Mouse (Mus musculus): ENCODE results near the gene Tm9sf3. TPM values are rescaled to one million over a fixed set of nuclear protein-coding genes. Genes with fewer than 3 reads are reported as not detected.

The Tm9sf3 gene
- polyA plus RNA-seq, 1 experiment = 80.6 TPM

DNA sequence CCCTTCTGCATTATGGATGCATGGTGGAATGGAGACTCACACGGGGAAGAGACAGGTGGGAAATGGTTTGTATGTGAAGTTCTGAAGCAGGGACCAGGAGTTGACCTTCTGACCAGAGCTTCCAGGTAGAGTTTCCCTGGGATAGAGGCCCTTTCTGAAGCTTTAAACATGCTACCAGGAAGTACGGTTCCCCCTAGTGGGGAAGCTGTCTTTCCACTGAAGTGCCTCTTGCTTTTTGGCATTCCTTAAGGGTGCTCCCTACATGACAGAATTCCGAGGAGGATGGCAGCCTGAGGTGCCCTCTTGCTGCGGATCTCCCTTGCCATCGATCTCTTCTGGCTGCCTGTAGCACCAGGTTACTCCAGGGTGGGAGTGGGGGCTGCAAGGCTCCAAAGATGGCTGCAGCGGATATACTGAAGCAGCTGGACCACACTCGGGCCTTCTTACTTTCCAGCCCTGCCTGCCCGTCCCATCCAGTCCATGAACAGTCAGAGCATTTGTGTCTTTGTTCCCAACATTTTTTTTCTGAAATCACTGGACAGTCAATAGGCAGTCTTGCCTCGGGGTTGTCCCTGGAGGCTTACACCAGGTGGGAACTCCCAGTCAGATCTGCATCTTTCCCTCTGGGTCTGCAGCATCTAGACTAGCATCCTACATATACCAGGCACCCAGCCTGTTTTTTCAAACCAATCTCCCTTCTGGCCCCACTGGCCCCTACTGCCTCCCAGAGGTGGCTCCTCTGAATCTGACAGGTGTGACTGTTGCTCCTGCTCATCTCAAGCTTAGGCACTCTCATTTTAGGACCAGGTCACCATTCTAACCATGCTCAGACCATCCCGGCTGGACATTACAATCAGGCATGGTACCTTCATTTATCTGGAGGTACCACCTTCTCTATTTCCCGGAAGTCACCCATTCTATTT, 59.4 kb downstream of the Tm9sf3 start:
- TF ChIP-seq POLR2A (IDR thresholded peaks at IDR 0.05; ENCODE audit: low read depth, low read length) (no peak), CTCF (conservative IDR thresholded peaks at IDR 0.05; ENCODE audit: insufficient read depth, insufficient read length, low read depth, low read length) (peak; percentile 23; the same call in 1 of the 2 replicates)
- H3K27me3 ChIP-seq (replicated peaks; ENCODE audit: control insufficient read depth, insufficient read depth, low read length) = no peaks in the 10 kb centered on the region
- no peaks in the 10 kb centered on the region for H3K4me1 ChIP-seq (ENCODE audit: control insufficient read depth, insufficient read depth, low read length)
- no peaks in the 10 kb centered on the region for H3K36me3 ChIP-seq (ENCODE audit: control insufficient read depth, insufficient read depth, low read length)
- H3K27ac ChIP-seq (ENCODE audit: insufficient read depth, low read depth, low read length) = no peak overlapping the region
- H3K4me3 ChIP-seq (ENCODE audit: insufficient read depth, low read depth, low read length) = no peak overlapping the region
- peak; percentile 11 for DNase-seq
- WGBS = 68% methylated on average over 11 of the region's 11 CpGs

DNA sequence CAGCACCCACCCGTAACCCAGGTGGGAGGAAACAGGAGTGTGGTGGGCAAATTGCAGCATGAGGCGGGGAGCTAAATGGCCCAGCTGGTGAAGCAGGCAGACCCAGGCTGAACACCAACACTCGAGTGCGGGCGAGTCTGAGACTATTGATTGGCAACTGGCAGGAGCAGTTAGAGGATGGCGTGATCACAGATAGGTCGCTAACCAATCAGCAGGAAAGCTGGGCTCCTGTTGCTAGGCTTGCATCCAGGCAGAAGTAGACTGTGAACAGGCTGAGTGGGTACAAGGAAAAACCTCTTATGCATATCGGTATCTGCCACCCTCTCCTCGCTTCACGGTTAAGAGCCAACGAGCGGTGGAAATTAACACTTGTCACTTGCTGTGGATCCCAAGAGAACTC, 66.2 kb downstream of the Tm9sf3 start:
- 79% methylated on average over 12 of the region's 12 CpGs for WGBS

DNA sequence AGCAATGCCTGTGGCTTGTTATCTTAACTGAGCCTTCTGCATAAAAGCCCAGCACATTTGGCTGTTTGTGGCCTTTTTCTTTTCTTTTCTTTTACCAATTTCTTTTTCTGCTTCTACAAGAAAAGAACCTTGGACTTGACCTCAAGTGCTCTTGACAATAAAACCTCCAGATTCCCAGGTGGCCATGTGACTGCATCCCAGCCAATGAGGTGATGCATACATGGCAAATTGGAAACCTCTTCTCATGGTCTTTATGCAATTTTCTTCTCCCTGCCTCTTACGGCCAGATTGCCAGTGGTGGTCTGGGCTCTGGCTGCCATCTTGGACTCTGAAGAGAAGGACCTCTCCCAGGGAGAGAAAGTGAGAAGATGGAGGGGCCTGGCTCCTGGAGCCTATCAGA, 70.4 kb downstream of the Tm9sf3 start:
- H3K36me3 ChIP-seq (ENCODE audit: control insufficient read depth, insufficient read depth, low read length) = no peaks in the 10 kb centered on the region
- H3K4me3 ChIP-seq (ENCODE audit: insufficient read depth, low read depth, low read length) = no peak overlapping the region
- H3K27me3 ChIP-seq (replicated peaks; ENCODE audit: control insufficient read depth, insufficient read depth, low read length) = no peaks in the 10 kb centered on the region
- H3K4me1 ChIP-seq (ENCODE audit: control insufficient read depth, insufficient read depth, low read length) = no peaks in the 10 kb centered on the region
- DNase-seq = no peak
- WGBS = 78% methylated on average over 1 of the region's 1 CpGs
- no peak for TF ChIP-seq POLR2A (IDR thresholded peaks at IDR 0.05; ENCODE audit: low read depth, low read length)
- no peak for TF ChIP-seq CTCF (conservative IDR thresholded peaks at IDR 0.05; ENCODE audit: insufficient read depth, insufficient read length, low read depth, low read length)
- no peak overlapping the region for H3K27ac ChIP-seq (ENCODE audit: insufficient read depth, low read depth, low read length)

More for the DNA sequence above, 66.2 kb downstream of the Tm9sf3 start:
- no peaks in the 10 kb centered on the region for H3K4me1 ChIP-seq (ENCODE audit: control insufficient read depth, insufficient read depth, low read length)
- TF ChIP-seq POLR2A (IDR thresholded peaks at IDR 0.05; ENCODE audit: low read depth, low read length) (no peak), CTCF (conservative IDR thresholded peaks at IDR 0.05; ENCODE audit: insufficient read depth, insufficient read length, low read depth, low read length) (no peak)
- H3K27ac ChIP-seq (ENCODE audit: insufficient read depth, low read depth, low read length) = no peak overlapping the region
- no peaks in the 10 kb centered on the region for H3K27me3 ChIP-seq (replicated peaks; ENCODE audit: control insufficient read depth, insufficient read depth, low read length)
- H3K36me3 ChIP-seq (ENCODE audit: control insufficient read depth, insufficient read depth, low read length) = no peaks in the 10 kb centered on the region
- no peak for DNase-seq
- H3K4me3 ChIP-seq (ENCODE audit: insufficient read depth, low read depth, low read length) = no peak overlapping the region

DNA sequence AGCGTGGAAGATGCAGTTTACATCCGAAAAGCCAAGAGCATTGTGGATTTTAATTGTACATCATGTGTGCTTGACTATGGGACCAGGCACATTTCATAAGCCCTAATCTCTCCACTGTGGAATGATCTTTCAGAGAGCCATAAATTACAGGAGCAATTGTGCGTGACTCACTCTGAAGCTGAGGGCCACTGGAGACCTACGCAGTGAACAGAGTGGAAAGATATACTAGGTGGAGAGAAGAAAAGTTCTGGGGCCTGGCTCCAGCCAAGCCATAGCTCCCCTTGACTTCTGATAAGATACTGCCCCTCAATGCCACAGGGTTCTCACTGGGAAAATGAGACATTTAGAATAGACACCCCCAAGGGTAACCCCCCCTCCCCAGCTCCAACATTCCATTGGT, 70.8 kb downstream of the Tm9sf3 start:
- no peak overlapping the region for H3K27ac ChIP-seq (ENCODE audit: insufficient read depth, low read depth, low read length)
- H3K4me3 ChIP-seq (ENCODE audit: insufficient read depth, low read depth, low read length) = no peak overlapping the region
- no peak for DNase-seq
- H3K4me1 ChIP-seq (ENCODE audit: control insufficient read depth, insufficient read depth, low read length) = no peaks in the 10 kb centered on the region
- no peak for TF ChIP-seq CTCF (conservative IDR thresholded peaks at IDR 0.05; ENCODE audit: insufficient read depth, insufficient read length, low read depth, low read length)
- no peak for TF ChIP-seq POLR2A (IDR thresholded peaks at IDR 0.05; ENCODE audit: low read depth, low read length)
- H3K27me3 ChIP-seq (replicated peaks; ENCODE audit: control insufficient read depth, insufficient read depth, low read length) = no peaks in the 10 kb centered on the region
- 44% methylated on average over 4 of the region's 4 CpGs for whole genome bisulfite sequencing
- no peaks in the 10 kb centered on the region for H3K36me3 ChIP-seq (ENCODE audit: control insufficient read depth, insufficient read depth, low read length)

DNA sequence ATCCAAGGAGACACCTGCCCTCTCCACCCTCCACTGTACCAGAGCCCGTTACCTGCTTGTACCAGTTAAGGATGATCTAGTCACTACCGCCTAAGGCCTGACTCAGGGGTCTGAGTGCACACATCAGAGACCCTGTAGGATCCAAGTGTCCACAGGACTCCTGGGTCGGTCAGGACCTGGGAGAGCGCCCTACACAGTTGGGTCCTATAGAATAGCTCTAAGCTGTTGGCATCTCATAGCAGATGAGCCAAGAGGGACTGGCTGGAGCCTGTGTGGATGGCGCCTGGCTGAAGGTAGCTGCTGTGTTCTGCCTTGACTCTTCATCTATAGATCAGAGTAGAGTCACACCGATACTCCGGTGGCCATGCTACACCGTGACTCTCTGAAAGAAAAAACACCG, 72.1 kb downstream of the Tm9sf3 start:
- no peak overlapping the region for H3K27ac ChIP-seq (ENCODE audit: insufficient read depth, low read depth, low read length)
- DNase-seq = no peak
- no peak for TF ChIP-seq POLR2A (IDR thresholded peaks at IDR 0.05; ENCODE audit: low read depth, low read length)
- no peak for TF ChIP-seq CTCF (conservative IDR thresholded peaks at IDR 0.05; ENCODE audit: insufficient read depth, insufficient read length, low read depth, low read length)
- H3K27me3 ChIP-seq (replicated peaks; ENCODE audit: control insufficient read depth, insufficient read depth, low read length) = no peaks in the 10 kb centered on the region
- no peak overlapping the region for H3K4me3 ChIP-seq (ENCODE audit: insufficient read depth, low read depth, low read length)
- no peaks in the 10 kb centered on the region for H3K4me1 ChIP-seq (ENCODE audit: control insufficient read depth, insufficient read depth, low read length)
- H3K36me3 ChIP-seq (ENCODE audit: control insufficient read depth, insufficient read depth, low read length) = no peaks in the 10 kb centered on the region
- 74% methylated on average over 9 of the region's 9 CpGs for WGBS

DNA sequence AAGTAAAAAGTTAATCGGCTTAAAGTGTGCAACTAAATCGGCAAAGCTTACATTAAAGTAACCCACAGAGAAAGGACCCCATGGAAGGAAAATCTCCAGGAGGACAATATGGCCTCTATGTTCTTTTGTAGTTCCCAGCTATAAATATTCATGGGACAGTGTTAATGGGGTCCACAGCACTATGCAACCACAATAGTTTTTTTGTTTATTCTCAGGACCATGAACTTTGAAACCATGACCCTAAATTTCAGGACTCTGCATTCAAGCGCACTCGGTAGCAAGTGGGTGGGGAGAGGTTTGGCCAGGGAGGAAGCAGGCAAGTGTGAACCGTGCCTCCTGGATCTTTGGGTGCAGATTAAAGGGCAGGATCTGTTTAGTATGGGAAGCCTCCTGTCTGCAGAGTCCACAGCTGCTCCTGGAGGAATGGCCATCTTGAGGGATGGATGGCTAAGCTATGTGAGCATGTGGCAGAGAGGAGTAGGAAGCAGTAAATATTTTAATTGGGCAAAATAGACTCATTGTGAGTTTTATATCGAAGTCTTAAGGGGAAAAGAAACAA, 72.8 kb downstream of the Tm9sf3 start:
- 48% methylated on average over 6 of the region's 6 CpGs for WGBS
- DNase-seq = peak; percentile 5

DNA sequence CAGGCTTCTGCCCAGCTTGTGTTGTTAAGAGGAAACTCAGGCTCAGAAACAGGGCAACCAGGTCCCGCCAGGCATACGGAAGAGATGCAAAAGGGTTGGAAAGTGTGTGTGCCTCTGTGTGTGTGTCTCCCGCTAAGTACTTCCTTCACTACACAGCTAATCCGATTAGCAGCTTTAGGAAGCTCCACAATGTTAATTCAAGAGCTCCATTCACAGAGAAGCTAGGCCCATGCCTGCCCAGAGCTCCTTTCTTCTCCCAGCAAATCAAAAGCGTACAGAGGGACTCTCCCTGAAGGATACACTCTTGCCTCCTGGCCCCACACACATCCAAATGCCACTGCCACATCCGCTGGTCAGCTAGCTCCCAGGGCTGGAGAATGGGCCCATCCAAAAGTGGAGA, 86.5 kb downstream of the Tm9sf3 start:
- Histone ChIP-seq H3K36me3 (ENCODE audit: control insufficient read depth, insufficient read depth, low read length) (no peaks in the 10 kb centered on the region), H3K27ac (ENCODE audit: insufficient read depth, low read depth, low read length) (no peak overlapping the region), H3K27me3 (replicated peaks; ENCODE audit: control insufficient read depth, insufficient read depth, low read length) (no peaks in the 10 kb centered on the region), H3K4me3 (ENCODE audit: insufficient read depth, low read depth, low read length) (no peak overlapping the region), H3K4me1 (ENCODE audit: control insufficient read depth, insufficient read depth, low read length) (no peaks in the 10 kb centered on the region)
- 67% methylated on average over 6 of the region's 6 CpGs for WGBS
- TF ChIP-seq POLR2A (IDR thresholded peaks at IDR 0.05; ENCODE audit: low read depth, low read length) (no peak), CTCF (conservative IDR thresholded peaks at IDR 0.05; ENCODE audit: insufficient read depth, insufficient read length, low read depth, low read length) (no peak)
- no peak for DNase-seq

More for the DNA sequence above, 72.8 kb downstream of the Tm9sf3 start:
- no peak for TF ChIP-seq CTCF (conservative IDR thresholded peaks at IDR 0.05; ENCODE audit: insufficient read depth, insufficient read length, low read depth, low read length)
- TF ChIP-seq POLR2A (IDR thresholded peaks at IDR 0.05; ENCODE audit: low read depth, low read length) = no peak
- Histone ChIP-seq H3K27ac (ENCODE audit: insufficient read depth, low read depth, low read length) (no peak overlapping the region), H3K4me3 (ENCODE audit: insufficient read depth, low read depth, low read length) (no peak overlapping the region), H3K27me3 (replicated peaks; ENCODE audit: control insufficient read depth, insufficient read depth, low read length) (no peaks in the 10 kb centered on the region), H3K36me3 (ENCODE audit: control insufficient read depth, insufficient read depth, low read length) (no peaks in the 10 kb centered on the region), H3K4me1 (ENCODE audit: control insufficient read depth, insufficient read depth, low read length) (no peaks in the 10 kb centered on the region)

Measured in kidney, adult 2 months (tissue).